8 mouse cellular contexts compared by ENCODE assay signal in the genomic region with DNA sequence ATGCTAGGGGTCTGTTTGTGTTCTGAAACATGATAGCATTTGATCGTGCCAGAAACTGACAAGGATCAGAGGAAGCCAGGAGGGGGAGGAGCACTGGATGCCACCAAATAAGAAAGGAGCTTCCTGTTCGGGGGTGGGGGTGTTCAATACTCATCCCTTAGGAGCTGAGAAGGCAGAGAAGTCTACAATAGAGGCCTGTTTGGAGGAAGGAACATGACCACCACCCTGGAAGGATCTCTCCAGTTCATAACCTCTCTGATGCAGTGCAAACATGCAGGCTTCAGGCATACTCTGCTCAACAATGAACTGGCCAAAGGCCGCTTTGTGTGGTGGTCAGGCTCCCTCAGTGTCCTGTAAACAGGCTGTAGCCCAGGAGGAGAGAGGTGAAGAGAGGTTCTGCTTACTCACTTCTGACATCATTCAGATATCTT.
DNase-seq lines count a peak whose midpoint lies in the region; ATAC-seq and TF ChIP-seq lines count a peak whose summit lies in the region.
"Had no signal": no experiment of that assay in that cellular context is flagged by ENCODE, and none has a peak within 500 bp of the region (broad histone marks: within the 10 kb centered on the region; RNA-seq: fewer than 3 reads in every experiment).

No protein-coding gene starts in this region.

- H3K4me3 ChIP-seq in kidney, postnatal 0 days (replicated peaks; ENCODE audit: low read depth, low read length): no peak overlapping the region
- H3K4me3 ChIP-seq in embryonic facial prominence, embryonic 11.5 days (ENCODE audit: low read depth, low read length): no peak overlapping the region
- no peak overlapping the region for H3K4me3 ChIP-seq in hindbrain, postnatal 0 days (ENCODE audit: low read length)
- H3K4me3 ChIP-seq in neural tube, embryonic 11.5 days (ENCODE audit: low read depth, low read length): no peak overlapping the region
- H3K4me3 ChIP-seq: limb, embryonic 15.5 days had no signal

- no peaks in the 10 kb centered on the region for H3K9me3 ChIP-seq in kidney, postnatal 0 days (replicated peaks; ENCODE audit: low read length)
- no peaks in the 10 kb centered on the region for H3K9me3 ChIP-seq in embryonic facial prominence, embryonic 11.5 days (replicated peaks; ENCODE audit: control insufficient read depth, low read length)
- no peaks in the 10 kb centered on the region for H3K9me3 ChIP-seq in hindbrain, postnatal 0 days (ENCODE audit: low read length)
- no peaks in the 10 kb centered on the region for H3K9me3 ChIP-seq in neural tube, embryonic 11.5 days (ENCODE audit: control insufficient read depth, low read length)
- H3K9me3 ChIP-seq: limb, embryonic 15.5 days had no signal

- H3K36me3 ChIP-seq in kidney, postnatal 0 days (ENCODE audit: insufficient read depth, low read length): no peaks in the 10 kb centered on the region
- H3K36me3 ChIP-seq in embryonic facial prominence, embryonic 11.5 days (replicated peaks; ENCODE audit: control insufficient read depth, insufficient read depth, low read depth, low read length): no peaks in the 10 kb centered on the region
- H3K36me3 ChIP-seq in hindbrain, postnatal 0 days (ENCODE audit: insufficient read depth, low read length): no peaks in the 10 kb centered on the region
- no peaks in the 10 kb centered on the region for H3K36me3 ChIP-seq in neural tube, embryonic 11.5 days (ENCODE audit: control insufficient read depth, insufficient read depth, low read length)
- H3K36me3 ChIP-seq: limb, embryonic 15.5 days had no signal

- H3K9ac ChIP-seq in kidney, postnatal 0 days (ENCODE audit: low read depth, low read length): no peak overlapping the region
- H3K9ac ChIP-seq in embryonic facial prominence, embryonic 11.5 days (replicated peaks; ENCODE audit: low read length): no peak overlapping the region
- H3K9ac ChIP-seq in hindbrain, postnatal 0 days (replicated peaks; ENCODE audit: low read length): no peak overlapping the region
- H3K9ac ChIP-seq in neural tube, embryonic 11.5 days (ENCODE audit: low read length): peak overlapping the region; percentile 18; the same call in 1 of the 2 replicates
- H3K9ac ChIP-seq: limb, embryonic 15.5 days had no signal

- 26% methylated on average over 3 of the region's 3 CpGs for WGBS in kidney, postnatal 0 days
- WGBS in embryonic facial prominence, embryonic 11.5 days: 10% methylated on average over 3 of the region's 3 CpGs
- 36% methylated on average over 3 of the region's 3 CpGs for WGBS in hindbrain, postnatal 0 days
- 39% methylated on average over 3 of the region's 3 CpGs for WGBS in neural tube, embryonic 11.5 days

- TF ChIP-seq CTCF in kidney, postnatal 0 days (IDR thresholded peaks at IDR 0.05; ENCODE audit: low read depth): no peak
- no peak for TF ChIP-seq CTCF in hindbrain, postnatal 0 days (IDR thresholded peaks at IDR 0.05; ENCODE audit: low read depth)

- DNase-seq in kidney, postnatal 0 days (ENCODE audit: low spot score): peak; percentile 28
- no peak for DNase-seq in kidney, adult 9 months
- peak; percentile 25 for DNase-seq in embryonic facial prominence, embryonic 11.5 days (ENCODE audit: low spot score)
- peak; percentile 4 for DNase-seq in hindbrain, postnatal 0 days (ENCODE audit: low spot score)
- DNase-seq in neural tube, embryonic 11.5 days (ENCODE audit: low spot score): peak; percentile 12
- DNase-seq in cerebellum, adult 8-10 months: no peak
- no peak for DNase-seq in cerebellum, adult 11 months

- peak overlapping the region; percentile 33; the same call in 1 of the 2 replicates for H3K4me2 ChIP-seq in kidney, postnatal 0 days (ENCODE audit: low read length)
- H3K4me2 ChIP-seq in embryonic facial prominence, embryonic 11.5 days (ENCODE audit: low read depth, low read length): no peak overlapping the region
- H3K4me2 ChIP-seq in hindbrain, postnatal 0 days (ENCODE audit: low read depth, low read length): peak overlapping the region; percentile 11
- peak overlapping the region; percentile 7; the same call in 1 of the 2 replicates for H3K4me2 ChIP-seq in neural tube, embryonic 11.5 days (ENCODE audit: low read depth)

- ATAC-seq in kidney, postnatal 0 days (replicated peaks; ENCODE audit: low FRiP score, low read depth): no peak
- no peak for ATAC-seq in embryonic facial prominence, embryonic 11.5 days (replicated peaks; ENCODE audit: insufficient number of reproducible peaks, low FRiP score, low TSS enrichment, low read depth)
- ATAC-seq in hindbrain, postnatal 0 days: no peak
- ATAC-seq in neural tube, embryonic 11.5 days (ENCODE audit: insufficient read depth, low FRiP score, low TSS enrichment): no peak

- H3K27ac ChIP-seq in kidney, postnatal 0 days: no peak overlapping the region
- no peak overlapping the region for H3K27ac ChIP-seq in embryonic facial prominence, embryonic 11.5 days (replicated peaks; ENCODE audit: low read depth, low read length)
- no peak overlapping the region for H3K27ac ChIP-seq in hindbrain, postnatal 0 days
- H3K27ac ChIP-seq in neural tube, embryonic 11.5 days (ENCODE audit: low read depth, low read length): no peak overlapping the region
- H3K27ac ChIP-seq: limb, embryonic 15.5 days had no signal

- no peaks in the 10 kb centered on the region for H3K27me3 ChIP-seq in kidney, postnatal 0 days (ENCODE audit: insufficient read depth, low read length)
- H3K27me3 ChIP-seq in embryonic facial prominence, embryonic 11.5 days (ENCODE audit: control insufficient read depth, insufficient read depth, low read length): no peaks in the 10 kb centered on the region
- no peaks in the 10 kb centered on the region for H3K27me3 ChIP-seq in hindbrain, postnatal 0 days (ENCODE audit: insufficient read depth, low read length)
- no peaks in the 10 kb centered on the region for H3K27me3 ChIP-seq in neural tube, embryonic 11.5 days (ENCODE audit: control insufficient read depth, insufficient read depth, low read length)
- H3K27me3 ChIP-seq: limb, embryonic 15.5 days had no signal

- H3K4me1 ChIP-seq in kidney, postnatal 0 days (replicated peaks; ENCODE audit: insufficient read depth, low read length): 0 out of 2 replicates have a peak, but pooled peaks cover 5% of the 10 kb centered on the region
- peaks cover 4% of the 10 kb centered on the region; the same call in 1 of the 2 replicates for H3K4me1 ChIP-seq in embryonic facial prominence, embryonic 11.5 days (ENCODE audit: control insufficient read depth, insufficient read depth, low read length)
- no peaks in the 10 kb centered on the region for H3K4me1 ChIP-seq in hindbrain, postnatal 0 days (ENCODE audit: insufficient read depth, low read length)
- H3K4me1 ChIP-seq in neural tube, embryonic 11.5 days (ENCODE audit: control insufficient read depth, insufficient read depth, low read length): no peaks in the 10 kb centered on the region

Comparison
In these comparisons a context has a peak if more than half of its experiments do, and no peak if none do; other contexts are left out.
1. DNase-seq: peak in kidney, postnatal 0 days (single experiment), embryonic facial prominence, embryonic 11.5 days (single experiment), hindbrain, postnatal 0 days (single experiment) and neural tube, embryonic 11.5 days (single experiment); none in kidney, adult 9 months (single experiment), cerebellum, adult 8-10 months (single experiment) and cerebellum, adult 11 months (single experiment).